Mouse (Mus musculus) lung, postnatal 0 days (tissue): ENCODE results near the gene Smap2.

Experiments
- CTCF ChIP-seq: IDR thresholded peaks from 2 replicates; pipeline ENCODE4 v1.5.1; 2016; ENCODE audit warnings: antibody characterized with exemption, mild to moderate bottlenecking
- EP300 ChIP-seq: IDR thresholded peaks from 2 replicates; pipeline ENCODE4 v1.6.1; 2016; ENCODE audit warnings: antibody characterized with exemption, mild to moderate bottlenecking, control low read depth

GRCm38 (mm10) chr4:121040323-121040722 lies 23.3 kb upstream of the Smap2 start:
- TF ChIP-seq CTCF (no peak), EP300 (no peak)
